17 mouse cellular contexts compared by ENCODE assay signal in the genomic region with DNA sequence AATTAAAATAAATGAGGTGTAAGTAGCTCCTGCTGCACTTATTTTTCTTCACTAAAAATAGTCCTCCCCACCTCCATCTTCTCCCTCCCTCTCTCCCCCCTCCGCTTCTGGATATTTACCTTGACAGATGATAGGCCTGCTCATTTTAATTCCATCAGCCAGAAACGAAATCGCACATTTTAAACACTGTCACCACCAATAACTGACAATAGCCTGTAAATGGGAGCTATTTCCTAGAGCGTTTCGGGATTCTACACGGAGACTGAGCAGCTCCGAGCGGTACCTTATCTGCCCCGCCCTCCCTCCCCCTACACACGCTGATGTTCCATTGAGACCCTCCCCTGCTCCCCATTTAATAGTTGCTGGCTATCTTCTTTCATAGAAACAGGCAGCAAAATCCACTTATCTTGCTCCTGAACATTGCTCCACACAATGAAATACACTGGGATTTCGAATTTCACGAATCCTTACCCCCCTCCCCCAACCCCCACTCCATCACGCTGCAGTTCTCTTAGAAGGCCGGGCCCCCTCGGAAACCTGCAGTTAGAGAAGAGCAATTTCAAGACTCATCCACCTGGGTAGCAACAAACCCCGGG. TPM values are rescaled to one million over a fixed set of nuclear protein-coding genes. Genes with fewer than 3 reads are reported as not detected.
DNase-seq lines count a peak whose midpoint lies in the region; ATAC-seq and TF ChIP-seq lines count a peak whose summit lies in the region.
"Had no signal": no experiment of that assay in that cellular context is flagged by ENCODE, and none has a peak within 500 bp of the region (broad histone marks: within the 10 kb centered on the region; RNA-seq: fewer than 3 reads in every experiment).

No protein-coding gene starts in this region.

- peaks cover 74% of the 10 kb centered on the region for H3K27me3 ChIP-seq in kidney, embryonic 16.5 days (ENCODE audit: insufficient read depth, low read length)
- peaks cover 8% of the 10 kb centered on the region; the same call in 1 of the 2 replicates for H3K27me3 ChIP-seq in forebrain, embryonic 11.5 days (ENCODE audit: control insufficient read depth, insufficient read depth, low read length)
- no peaks in the 10 kb centered on the region for H3K27me3 ChIP-seq in hindbrain, postnatal 0 days (ENCODE audit: insufficient read depth, low read length)
- no peaks in the 10 kb centered on the region; the same call in 1 of the 2 replicates for H3K27me3 ChIP-seq in midbrain, postnatal 0 days (ENCODE audit: insufficient read depth, low read length)

- WGBS in kidney, embryonic 16.5 days, result 5% methylated on average over 16 of the region's 16 CpGs
- WGBS in forebrain, embryonic 11.5 days, result 10% methylated on average over 16 of the region's 16 CpGs
- WGBS in hindbrain, postnatal 0 days, result 14% methylated on average over 16 of the region's 16 CpGs
- 10% methylated on average over 16 of the region's 16 CpGs for WGBS in midbrain, postnatal 0 days

- no peak overlapping the region for H3K4me3 ChIP-seq in kidney, embryonic 16.5 days (ENCODE audit: low read length)
- no peak overlapping the region for H3K4me3 ChIP-seq in forebrain, embryonic 11.5 days (ENCODE audit: low read depth, low read length)
- H3K4me3 ChIP-seq in hindbrain, postnatal 0 days (ENCODE audit: low read length), result no peak overlapping the region
- no peak overlapping the region for H3K4me3 ChIP-seq in midbrain, postnatal 0 days (ENCODE audit: low read depth, low read length)
- H3K4me3 ChIP-seq: erythroblast, embryonic 14.5 days had no signal

- H3K36me3 ChIP-seq in kidney, embryonic 16.5 days (ENCODE audit: insufficient read depth, low read length), result no peaks in the 10 kb centered on the region
- H3K36me3 ChIP-seq in forebrain, embryonic 11.5 days (ENCODE audit: control insufficient read depth, insufficient read depth, low read length), result no peaks in the 10 kb centered on the region
- H3K36me3 ChIP-seq in hindbrain, postnatal 0 days (ENCODE audit: insufficient read depth, low read length), result no peaks in the 10 kb centered on the region
- no peaks in the 10 kb centered on the region for H3K36me3 ChIP-seq in midbrain, postnatal 0 days (ENCODE audit: insufficient read depth, low read length)

- peak overlapping the region; percentile 4; the same call in 1 of the 2 replicates for H3K4me2 ChIP-seq in kidney, embryonic 16.5 days (replicated peaks; ENCODE audit: low read depth, low read length)
- H3K4me2 ChIP-seq in forebrain, embryonic 11.5 days (ENCODE audit: low read depth, low read length, severe bottlenecking), result peak overlapping the region; percentile 24
- peak overlapping the region; percentile 21; the same call in 1 of the 2 replicates for H3K4me2 ChIP-seq in hindbrain, postnatal 0 days (ENCODE audit: low read depth, low read length)
- H3K4me2 ChIP-seq in midbrain, postnatal 0 days (ENCODE audit: low read depth, low read length, poor library complexity, severe bottlenecking), result peak overlapping the region; percentile 29

- no peak for TF ChIP-seq CTCF in hindbrain, postnatal 0 days (IDR thresholded peaks at IDR 0.05; ENCODE audit: low read depth)
- no peak for TF ChIP-seq CTCF in midbrain, postnatal 0 days (IDR thresholded peaks at IDR 0.05)

- no peak for ATAC-seq in kidney, embryonic 16.5 days (ENCODE audit: low FRiP score, low TSS enrichment)
- no peak for ATAC-seq in forebrain, embryonic 11.5 days (replicated peaks; ENCODE audit: low FRiP score)
- no peak for ATAC-seq in hindbrain, postnatal 0 days
- no peak for ATAC-seq in midbrain, postnatal 0 days (ENCODE audit: low FRiP score)
- ATAC-seq: Patski had no signal

- H3K9ac ChIP-seq in kidney, embryonic 16.5 days (replicated peaks; ENCODE audit: low read length), result no peak overlapping the region
- no peak overlapping the region for H3K9ac ChIP-seq in forebrain, embryonic 11.5 days (ENCODE audit: low read length)
- H3K9ac ChIP-seq in hindbrain, postnatal 0 days (replicated peaks; ENCODE audit: low read length), result no peak overlapping the region
- no peak overlapping the region for H3K9ac ChIP-seq in midbrain, postnatal 0 days (replicated peaks; ENCODE audit: low read length, poor library complexity, severe bottlenecking)

- no peak overlapping the region for H3K27ac ChIP-seq in kidney, embryonic 16.5 days (ENCODE audit: low read length)
- H3K27ac ChIP-seq in forebrain, embryonic 11.5 days (ENCODE audit: low read depth, low read length), result no peak overlapping the region
- H3K27ac ChIP-seq in hindbrain, postnatal 0 days, result 0 out of 2 replicates have a peak overlapping the region, but pooled peaks have one; percentile 20
- H3K27ac ChIP-seq in midbrain, postnatal 0 days (ENCODE audit: low read depth, low read length), result no peak overlapping the region

- DNase-seq in kidney, adult 9 months, result no peak
- DNase-seq in forebrain, embryonic 11.5 days (ENCODE audit: low spot score), result no peak
- DNase-seq in hindbrain, postnatal 0 days (ENCODE audit: low spot score), result peak; percentile 48
- DNase-seq in midbrain, postnatal 0 days (ENCODE audit: low spot score), result peak; percentile 37
- no peak for DNase-seq in testis, postnatal 14 days (ENCODE audit: low spot score)
- DNase-seq in embryo, embryonic 9.5 days (ENCODE audit: extremely low spot score), result no peak
- no peak for DNase-seq in gastrocnemius, postnatal 14 days
- DNase-seq: adrenal gland, postnatal 36 days; cerebellum, adult 9-10 months; kidney, adult 2 months; lung, adult 2 months had no signal

- intact Hi-C loops in gastrocnemius, postnatal 14 days (cut with DNase I; ENCODE audit: low total_unique reads), result no loop called here

- no peaks in the 10 kb centered on the region for H3K4me1 ChIP-seq in kidney, embryonic 16.5 days (ENCODE audit: insufficient read depth, low read length)
- peaks cover 7% of the 10 kb centered on the region for H3K4me1 ChIP-seq in forebrain, embryonic 11.5 days (replicated peaks; ENCODE audit: control insufficient read depth, insufficient read depth, low read length)
- H3K4me1 ChIP-seq in hindbrain, postnatal 0 days (ENCODE audit: insufficient read depth, low read length), result peaks cover 8% of the 10 kb centered on the region
- no peaks in the 10 kb centered on the region; the same call in 1 of the 2 replicates for H3K4me1 ChIP-seq in midbrain, postnatal 0 days (ENCODE audit: insufficient read depth, low read length)

- H3K9me3 ChIP-seq in kidney, embryonic 16.5 days (ENCODE audit: low read length), result peaks cover 6% of the 10 kb centered on the region
- peaks cover 2% of the 10 kb centered on the region; the same call in 1 of the 2 replicates for H3K9me3 ChIP-seq in forebrain, embryonic 11.5 days (ENCODE audit: control insufficient read depth, low read length)
- H3K9me3 ChIP-seq in hindbrain, postnatal 0 days (ENCODE audit: low read length), result no peaks in the 10 kb centered on the region
- peaks cover 4% of the 10 kb centered on the region; the same call in 1 of the 2 replicates for H3K9me3 ChIP-seq in midbrain, postnatal 0 days (ENCODE audit: low read length)

RNA-seq across cellular contexts. Expression of gene Efcab6, which starts 4.4 kb away (rescaled TPM):
- polyA plus RNA-seq in kidney, embryonic 16.5 days (2015; fragmentation: Nextera tagmentation; extraction: Ambion mirVana), result 0.16 and 0.17 TPM in 2 replicates
- 0.20 and 0.32 TPM in 2 replicates for polyA plus RNA-seq in forebrain, embryonic 11.5 days (2014; fragmentation: Nextera tagmentation; extraction: Ambion mirVana)
- total RNA-seq in hindbrain, postnatal 0 days (2014; rRNA removed), result 0.52 and 6.8 TPM in 2 replicates
- polyA plus RNA-seq in hindbrain, postnatal 0 days (2015; fragmentation: Nextera tagmentation; extraction: Ambion mirVana), result 0.42 and 1.6 TPM in 2 replicates
- 1.3 and 3.9 TPM in 2 replicates for total RNA-seq in midbrain, postnatal 0 days (2014; rRNA removed)
- polyA plus RNA-seq in midbrain, postnatal 0 days (2015; fragmentation: Nextera tagmentation; extraction: Ambion mirVana), result 0.55 and 1.5 TPM in 2 replicates
- 1 to 10 TPM; 2.7 to 4.0 TPM for total RNA-seq in gastrocnemius, postnatal 14 days (2021)
- total RNA-seq: adrenal gland, postnatal 36 days; heart, adult 8-10 months had no signal
- polyA plus RNA-seq: erythroblast, embryonic 14.5 days; Patski had no signal

RNA-seq across cellular contexts. Expression of gene Sult4a1, which starts 36.0 kb away (rescaled TPM):
- 0.65 and 1.3 TPM in 2 replicates for polyA plus RNA-seq in kidney, embryonic 16.5 days (2015; fragmentation: Nextera tagmentation; extraction: Ambion mirVana)
- 9.7 and 11.8 TPM in 2 replicates for polyA plus RNA-seq in forebrain, embryonic 11.5 days (2014; fragmentation: Nextera tagmentation; extraction: Ambion mirVana)
- total RNA-seq in hindbrain, postnatal 0 days (2014; rRNA removed), result 248 and 251 TPM in 2 replicates
- 155 TPM in 2 replicates for polyA plus RNA-seq in hindbrain, postnatal 0 days (2015; fragmentation: Nextera tagmentation; extraction: Ambion mirVana)
- total RNA-seq in midbrain, postnatal 0 days (2014; rRNA removed), result 197 and 208 TPM in 2 replicates
- polyA plus RNA-seq in midbrain, postnatal 0 days (2015; fragmentation: Nextera tagmentation; extraction: Ambion mirVana), result 139 and 150 TPM in 2 replicates
- under 1 TPM in 1 of 2 experiments, not detected in 1; 0.09 TPM for total RNA-seq in gastrocnemius, postnatal 14 days (2021)
- polyA plus RNA-seq: erythroblast, embryonic 14.5 days had no signal

RNA-seq across cellular contexts. Expression of gene Pnpla5, which starts 53.4 kb away (rescaled TPM):
- polyA plus RNA-seq in kidney, embryonic 16.5 days (2015; fragmentation: Nextera tagmentation; extraction: Ambion mirVana), result not detected in 2 replicates
- polyA plus RNA-seq in forebrain, embryonic 11.5 days (2014; fragmentation: Nextera tagmentation; extraction: Ambion mirVana), result not detected in 2 replicates
- not detected in 2 replicates for total RNA-seq in hindbrain, postnatal 0 days (2014; rRNA removed)
- not detected in 2 replicates for polyA plus RNA-seq in hindbrain, postnatal 0 days (2015; fragmentation: Nextera tagmentation; extraction: Ambion mirVana)
- total RNA-seq in midbrain, postnatal 0 days (2014; rRNA removed), result not detected in 2 replicates
- not detected in 2 replicates for polyA plus RNA-seq in midbrain, postnatal 0 days (2015; fragmentation: Nextera tagmentation; extraction: Ambion mirVana)
- not detected for total RNA-seq in gastrocnemius, postnatal 14 days (2021)
- total RNA-seq: heart, adult 8-10 months; left cerebral cortex, adult 8-10 months had no signal
- polyA plus RNA-seq: erythroblast, embryonic 14.5 days; Patski; stomach, embryonic 16.5 days had no signal

Comparison
In these comparisons a context has a peak if more than half of its experiments do, and no peak if none do; other contexts are left out.
1. DNase-seq: peak in hindbrain, postnatal 0 days (single experiment) and midbrain, postnatal 0 days (single experiment); none in kidney, adult 9 months (single experiment), forebrain, embryonic 11.5 days (single experiment), testis, postnatal 14 days (single experiment), embryo, embryonic 9.5 days (single experiment) and gastrocnemius, postnatal 14 days (single experiment).
2. RNA of gene Sult4a1, which starts 36.0 kb away (polyA plus RNA-seq): 155 TPM in hindbrain, postnatal 0 days and 139 to 150 TPM in midbrain, postnatal 0 days; 9.7 to 11.8 TPM in forebrain, embryonic 11.5 days and 0.65 to 1.3 TPM in kidney, embryonic 16.5 days; every median in the first group is over 10 times any median in the second.
3. Peak in every context shown above with its lines, with median percentiles within 50 percentile points of each other: H3K4me2 ChIP-seq.